Mouse (Mus musculus): Measurements from ENCODE around the gene Med16. TPM values are rescaled to one million over a fixed set of nuclear protein-coding genes. Genes with fewer than 3 reads are reported as not detected.

Gene Med16
- polyA plus RNA-seq, 1 experiment = 4.9 TPM

DNA sequence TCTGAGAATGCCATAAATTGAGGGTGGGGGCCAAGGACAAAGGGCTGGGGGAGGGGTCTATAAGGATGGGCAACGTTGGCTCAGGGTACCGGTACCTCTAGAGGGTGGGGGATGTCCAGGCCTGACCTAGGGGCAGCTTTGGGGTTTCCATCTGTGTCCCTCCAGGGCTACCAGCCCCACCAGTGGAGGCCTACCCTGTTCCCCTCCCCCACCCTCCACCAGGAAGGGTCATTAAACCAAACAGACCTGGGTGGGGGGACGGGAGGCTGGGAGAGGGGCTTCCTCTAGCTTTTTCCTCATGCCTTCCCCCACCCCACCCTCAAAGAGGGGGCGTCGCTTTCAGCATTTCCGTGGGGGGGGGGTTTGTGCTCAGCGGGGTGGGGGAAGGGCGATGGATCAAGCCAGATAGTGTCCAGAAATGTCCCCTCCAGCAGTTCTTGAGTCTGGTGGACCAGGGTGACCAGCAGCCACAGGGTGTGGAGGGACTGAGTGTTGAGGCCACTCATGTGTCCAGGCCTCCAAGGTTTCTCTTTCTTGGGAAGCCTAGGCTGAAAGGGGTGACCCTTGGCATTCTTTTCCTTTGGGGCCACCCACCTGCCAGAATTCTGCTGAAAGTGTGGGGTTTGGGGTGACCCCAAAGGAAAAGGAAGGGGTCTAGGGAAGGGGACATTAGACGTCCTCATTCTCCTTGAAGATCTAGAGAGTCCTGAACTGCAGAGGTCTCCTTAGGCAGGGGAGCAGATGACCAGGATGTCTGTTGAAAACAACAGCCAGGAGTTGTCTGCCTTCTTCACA, 20.4 kb upstream of the Med16 start:
- H3K4me3 ChIP-seq (replicated peaks) = peak overlapping the region; percentile 39
- peaks cover 56% of the 10 kb centered on the region for H3K4me1 ChIP-seq (ENCODE audit: control insufficient read depth)

DNA sequence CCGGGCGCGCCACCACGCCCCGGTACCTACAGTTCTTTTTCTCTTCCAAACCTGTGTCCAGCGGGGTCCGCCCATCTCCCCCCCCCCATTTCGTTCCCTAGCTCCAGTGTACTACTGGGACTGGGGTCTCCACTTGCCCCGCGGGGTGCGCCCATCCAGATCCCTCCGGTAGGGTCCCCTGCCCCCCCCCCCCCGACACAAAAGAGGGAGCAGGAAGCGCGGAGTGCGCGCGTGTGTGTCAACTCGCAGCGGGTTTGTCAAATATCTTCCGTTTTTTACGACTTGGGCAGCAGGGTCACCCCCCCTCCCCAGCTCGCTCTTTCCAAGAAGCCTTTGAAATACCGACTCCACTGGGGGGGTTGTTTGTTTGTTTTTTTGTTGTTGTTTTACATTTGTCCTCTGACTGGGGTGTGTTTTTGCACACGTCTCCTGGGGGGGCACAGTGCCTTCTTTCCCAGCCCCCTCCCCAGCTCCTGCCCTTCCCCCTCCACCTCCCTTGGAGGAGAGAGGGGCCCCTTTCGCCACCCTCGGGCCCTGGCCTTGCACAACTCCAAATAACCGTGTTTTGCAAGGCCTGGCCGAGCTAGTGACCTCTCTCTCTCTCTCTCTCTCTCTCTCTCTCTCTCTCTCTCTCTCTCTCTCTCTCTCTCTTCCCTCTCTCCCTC, 19.4 kb upstream of the Med16 start:
- TF ChIP-seq GATA1 (IDR thresholded peaks at IDR 0.05; ENCODE audit: low read length) (no peak), TAL1 (IDR thresholded peaks at IDR 0.05; ENCODE audit: low read length) (no peak)
- Histone ChIP-seq H3K4me3 (replicated peaks) (peak overlapping the region; percentile 82), H3K36me3 (ENCODE audit: control insufficient read depth) (peaks cover 28% of the 10 kb centered on the region), H3K4me1 (ENCODE audit: control insufficient read depth) (peaks cover 53% of the 10 kb centered on the region), H3K9me3 (ENCODE audit: control insufficient read depth, low read length) (no peaks in the 10 kb centered on the region), H3K27me3 (ENCODE audit: control insufficient read depth) (peaks cover 8% of the 10 kb centered on the region)

More for the DNA sequence above, 20.4 kb upstream of the Med16 start:
- Histone ChIP-seq H3K9me3 (ENCODE audit: control insufficient read depth, low read length) (no peaks in the 10 kb centered on the region), H3K27me3 (ENCODE audit: control insufficient read depth) (peaks cover 1% of the 10 kb centered on the region; the same call in 1 of the 2 replicates), H3K36me3 (ENCODE audit: control insufficient read depth) (peaks cover 36% of the 10 kb centered on the region)
- TF ChIP-seq GATA1 (IDR thresholded peaks at IDR 0.05; ENCODE audit: low read length) = no peak
- no peak for TF ChIP-seq TAL1 (IDR thresholded peaks at IDR 0.05; ENCODE audit: low read length)

DNA sequence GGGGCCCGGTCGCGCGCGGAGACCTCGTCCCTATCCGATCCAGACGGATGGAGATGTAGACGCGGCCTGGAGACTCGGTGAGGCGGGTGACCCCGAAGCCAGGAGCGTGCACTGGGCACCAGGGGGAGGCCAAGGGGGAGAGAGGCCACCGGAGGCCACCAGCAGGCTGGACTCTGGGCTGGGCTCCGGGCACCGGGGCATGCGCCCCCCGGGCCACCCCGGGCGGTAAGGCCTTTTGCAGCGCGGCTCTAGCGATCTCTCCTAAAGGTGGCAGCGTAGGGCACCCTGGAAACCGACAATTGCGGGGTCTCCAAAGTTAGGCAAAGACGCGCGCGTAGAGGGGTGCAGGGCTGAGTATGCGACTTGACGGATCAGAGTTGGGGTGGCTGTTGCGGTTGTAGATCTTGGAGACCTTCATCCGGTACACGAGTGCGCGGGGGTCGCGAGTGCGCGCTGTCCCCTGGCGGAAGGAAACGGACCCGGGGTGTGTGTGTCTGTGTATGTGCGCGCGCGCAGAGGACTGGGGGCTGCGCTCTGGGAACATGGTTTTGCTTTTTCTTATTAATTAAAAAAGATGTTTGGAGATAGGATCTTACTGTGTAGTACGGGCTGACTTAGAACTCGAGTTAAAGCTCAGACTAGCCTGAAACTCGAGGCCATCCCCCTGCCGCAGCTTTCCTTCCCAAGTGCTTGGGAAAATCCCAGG, 18.8 kb upstream of the Med16 start:
- H3K4me1 ChIP-seq (ENCODE audit: control insufficient read depth) = peaks cover 53% of the 10 kb centered on the region
- H3K36me3 ChIP-seq (ENCODE audit: control insufficient read depth) = peaks cover 22% of the 10 kb centered on the region
- no peaks in the 10 kb centered on the region for H3K9me3 ChIP-seq (ENCODE audit: control insufficient read depth, low read length)
- no peak for TF ChIP-seq TAL1 (IDR thresholded peaks at IDR 0.05; ENCODE audit: low read length)
- TF ChIP-seq GATA1 (IDR thresholded peaks at IDR 0.05; ENCODE audit: low read length) = no peak
- H3K4me3 ChIP-seq (replicated peaks) = peak overlapping the region; percentile 82
- peaks cover 15% of the 10 kb centered on the region for H3K27me3 ChIP-seq (ENCODE audit: control insufficient read depth)

DNA sequence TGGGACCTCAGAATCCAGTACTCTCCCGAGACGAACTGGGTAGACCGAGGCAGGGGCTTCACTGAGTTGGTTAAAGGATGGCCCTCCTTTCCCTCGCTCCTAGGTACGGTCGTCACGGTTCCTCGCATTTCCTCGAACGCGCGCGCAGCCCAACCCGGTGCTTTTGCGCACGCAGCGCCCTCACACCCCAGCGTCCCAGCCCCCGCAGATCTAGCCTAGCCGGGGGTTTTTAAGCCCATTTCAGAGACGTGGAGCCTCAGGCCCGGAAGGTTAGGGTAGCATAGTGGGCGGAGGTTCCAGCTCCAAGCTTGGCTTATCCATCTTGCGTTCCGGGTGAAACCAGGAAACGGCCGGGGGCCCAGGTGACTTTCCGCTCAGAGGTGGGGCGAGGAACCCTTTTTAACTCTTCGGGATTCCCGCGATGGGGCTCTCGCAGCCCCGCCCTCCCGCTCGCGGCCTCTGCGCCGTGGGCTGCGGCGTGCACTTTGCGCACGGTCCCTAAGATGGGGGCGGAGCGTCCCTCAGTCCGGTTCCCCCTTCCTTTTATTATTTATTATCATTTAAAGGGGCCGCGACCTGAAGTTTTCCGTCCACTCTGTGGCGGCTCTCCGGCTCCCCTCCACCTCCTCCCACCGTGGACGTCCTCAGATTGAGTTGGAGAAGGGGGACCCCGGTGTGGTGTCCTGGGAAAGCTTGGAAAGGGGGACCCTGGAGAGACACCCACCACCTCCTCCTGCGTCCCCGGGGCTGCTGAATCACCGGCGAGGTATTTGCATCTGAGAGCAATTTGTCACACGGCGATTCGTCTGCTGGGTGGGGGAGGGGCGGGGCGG, 18.0 kb upstream of the Med16 start, which contains the start of gene Arid3a:
TSS of gene Arid3a (plus strand) at position 553 of the 833 bp plus-strand sequence.
- H3K9me3 ChIP-seq (ENCODE audit: control insufficient read depth, low read length) = peaks cover under 1% of the 10 kb centered on the region; the same call in 1 of the 2 replicates
- TF ChIP-seq GATA1 (IDR thresholded peaks at IDR 0.05; ENCODE audit: low read length) (no peak), TAL1 (IDR thresholded peaks at IDR 0.05; ENCODE audit: low read length) (no peak)
- peaks cover 23% of the 10 kb centered on the region for H3K27me3 ChIP-seq (ENCODE audit: control insufficient read depth)
- H3K4me3 ChIP-seq (replicated peaks) = peak within 1 kb of the TSS; percentile 82
- peaks cover 15% of the 10 kb centered on the region for H3K36me3 ChIP-seq (ENCODE audit: control insufficient read depth)
- H3K4me1 ChIP-seq (ENCODE audit: control insufficient read depth) = peaks cover 54% of the 10 kb centered on the region

DNA sequence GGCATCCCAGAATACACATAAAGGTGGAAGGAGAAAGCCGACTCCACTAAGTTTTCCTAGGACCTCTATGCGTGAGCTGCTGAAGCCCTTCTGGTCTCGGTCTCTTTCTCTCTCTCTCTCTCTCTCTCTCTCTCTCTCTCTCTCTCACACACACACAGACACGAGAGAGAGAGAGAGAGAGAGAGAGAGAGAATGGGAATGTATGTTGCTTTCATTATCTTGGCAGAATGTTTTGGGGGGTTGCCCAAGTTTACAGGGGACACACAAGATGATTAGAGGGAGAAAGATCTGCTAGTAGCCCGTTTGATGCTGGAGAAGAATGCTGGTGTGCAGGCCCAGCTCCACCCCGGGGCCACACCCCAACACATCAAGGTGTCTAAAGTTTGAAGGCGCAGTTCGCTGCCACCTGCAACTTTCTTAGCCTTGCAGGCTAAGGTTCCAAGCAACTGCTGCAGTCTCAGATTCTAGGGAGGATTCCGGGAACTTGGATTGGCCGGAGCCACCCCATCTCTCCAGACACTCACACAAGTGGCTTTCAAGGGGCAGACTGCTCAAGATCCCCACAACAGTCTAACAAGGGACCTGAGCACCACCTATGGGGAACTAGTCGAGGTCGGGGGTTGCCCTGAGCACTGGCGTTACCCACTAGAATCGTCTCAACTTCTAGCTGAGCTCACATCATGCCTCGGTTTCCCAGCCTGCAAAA, 17.2 kb upstream of the Med16 start:
- H3K4me1 ChIP-seq (ENCODE audit: control insufficient read depth) = peaks cover 58% of the 10 kb centered on the region
- peaks cover 7% of the 10 kb centered on the region for H3K36me3 ChIP-seq (ENCODE audit: control insufficient read depth)
- H3K4me3 ChIP-seq (replicated peaks) = peak overlapping the region; percentile 82
- no peak for TF ChIP-seq GATA1 (IDR thresholded peaks at IDR 0.05; ENCODE audit: low read length)
- no peak for TF ChIP-seq TAL1 (IDR thresholded peaks at IDR 0.05; ENCODE audit: low read length)
- peaks cover 30% of the 10 kb centered on the region for H3K27me3 ChIP-seq (ENCODE audit: control insufficient read depth)
- H3K9me3 ChIP-seq (ENCODE audit: control insufficient read depth, low read length) = peaks cover 8% of the 10 kb centered on the region

DNA sequence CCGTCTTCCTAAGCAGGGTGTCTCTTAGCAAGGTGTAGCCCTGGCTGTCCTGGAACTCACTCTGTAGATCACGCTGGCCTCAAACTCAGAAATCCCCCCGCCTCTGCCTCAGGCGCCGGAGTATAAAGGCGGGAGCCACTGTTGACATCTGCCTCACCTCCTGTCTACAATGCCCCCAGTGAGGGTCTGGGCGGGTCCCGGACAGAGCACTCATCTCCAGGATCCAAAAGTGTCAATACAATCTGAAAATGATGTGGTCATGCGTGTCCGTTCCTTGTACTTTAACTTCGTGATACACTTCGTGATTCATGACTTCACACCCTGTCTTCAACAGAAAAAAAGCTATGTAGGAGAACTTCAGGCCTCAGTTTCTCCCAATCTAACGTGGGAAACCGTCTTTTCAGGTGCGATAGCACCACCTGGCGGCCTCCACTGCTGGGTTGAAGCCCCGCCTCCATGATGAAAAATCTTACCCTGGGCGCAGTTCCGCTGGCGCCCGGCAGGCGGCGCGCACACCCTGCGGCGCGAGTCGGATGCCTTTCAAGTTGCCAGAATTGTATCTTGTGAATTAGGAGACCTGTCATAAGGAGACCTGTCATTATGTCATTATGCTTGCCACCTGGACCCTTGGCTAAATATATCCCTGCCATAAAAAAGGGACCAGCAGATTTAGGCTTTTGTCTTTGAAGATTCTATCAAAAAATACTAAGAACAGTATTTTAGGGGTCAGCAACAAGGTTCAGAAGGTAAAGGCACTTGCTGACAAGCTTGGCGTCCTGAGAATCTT, 16.5 kb upstream of the Med16 start:
- Histone ChIP-seq H3K36me3 (ENCODE audit: control insufficient read depth) (no peaks in the 10 kb centered on the region; the same call in none of the 2 replicates), H3K9me3 (ENCODE audit: control insufficient read depth, low read length) (peaks cover 15% of the 10 kb centered on the region), H3K4me3 (replicated peaks) (peak overlapping the region; percentile 82), H3K27me3 (ENCODE audit: control insufficient read depth) (peaks cover 38% of the 10 kb centered on the region), H3K4me1 (ENCODE audit: control insufficient read depth) (peaks cover 62% of the 10 kb centered on the region)
- TF ChIP-seq TAL1 (IDR thresholded peaks at IDR 0.05; ENCODE audit: low read length) (no peak), GATA1 (IDR thresholded peaks at IDR 0.05; ENCODE audit: low read length) (no peak)

DNA sequence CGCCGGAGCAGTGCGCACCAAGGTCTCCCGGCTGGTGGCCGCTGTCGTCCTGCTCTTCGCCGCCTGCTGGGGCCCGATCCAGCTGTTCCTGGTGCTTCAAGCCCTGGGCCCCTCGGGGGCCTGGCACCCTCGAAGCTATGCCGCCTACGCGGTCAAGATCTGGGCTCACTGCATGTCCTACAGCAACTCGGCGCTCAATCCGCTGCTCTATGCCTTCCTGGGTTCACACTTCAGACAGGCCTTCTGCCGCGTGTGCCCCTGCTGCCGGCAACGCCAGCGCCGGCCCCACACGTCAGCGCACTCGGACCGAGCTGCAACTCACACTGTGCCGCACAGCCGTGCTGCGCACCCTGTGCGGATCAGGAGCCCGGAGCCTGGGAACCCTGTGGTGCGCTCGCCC, 12.8 kb upstream of the Med16 start:
- peaks cover 15% of the 10 kb centered on the region for H3K9me3 ChIP-seq (ENCODE audit: control insufficient read depth, low read length)
- no peaks in the 10 kb centered on the region for H3K36me3 ChIP-seq (ENCODE audit: control insufficient read depth)
- peaks cover 67% of the 10 kb centered on the region for H3K4me1 ChIP-seq (ENCODE audit: control insufficient read depth)
- no peak overlapping the region for H3K4me3 ChIP-seq (replicated peaks)
- H3K27me3 ChIP-seq (ENCODE audit: control insufficient read depth) = peaks cover 72% of the 10 kb centered on the region
- no peak for TF ChIP-seq TAL1 (IDR thresholded peaks at IDR 0.05; ENCODE audit: low read length)
